Mouse (Mus musculus) lung, postnatal 14 days (tissue): Measurements from ENCODE around the gene Adamtsl4.

Source experiments
- DNase-seq: peaks from one replicate; pipeline ENCODE4 v3.0.0; 2021

The Adamtsl4 gene

GRCm38 (mm10) chr3:95627763-95628162 lies 60.0 kb downstream of the Adamtsl4 start:
- DNase-seq: no peak
